Mouse (Mus musculus) CD4-positive, CD25-positive, alpha-beta regulatory T cell, adult 2 months (primary cell): ENCODE data around the gene Parp9.
"Not testable (repeated sequence)": the region's sequence is repeated elsewhere in the genome, so short reads cannot be mapped to it uniquely, and the experiment has no call there.

Source experiments
- DNase-seq: peaks from one replicate; pipeline ENCODE4 v3.0.0-alpha.2; 2012; ENCODE audit warnings: low read depth, low spot score

The Parp9 gene

GRCm38 (mm10) chr16:35992391-35992790 lies 54.1 kb downstream of the Parp9 start:
- DNase-seq: no peak

- DNase-seq: no peak
These were observed 55.0 kb downstream of the Parp9 start for GRCm38 (mm10) chr16:35993316-35993715.

GRCm38 (mm10) chr16:35998852-35999251 lies 60.6 kb downstream of the Parp9 start:
- not testable (repeated sequence) for DNase-seq

GRCm38 (mm10) chr16:36008396-36008795 lies 70.1 kb downstream of the Parp9 start:
- DNase-seq: peak; percentile 6

DNA sequence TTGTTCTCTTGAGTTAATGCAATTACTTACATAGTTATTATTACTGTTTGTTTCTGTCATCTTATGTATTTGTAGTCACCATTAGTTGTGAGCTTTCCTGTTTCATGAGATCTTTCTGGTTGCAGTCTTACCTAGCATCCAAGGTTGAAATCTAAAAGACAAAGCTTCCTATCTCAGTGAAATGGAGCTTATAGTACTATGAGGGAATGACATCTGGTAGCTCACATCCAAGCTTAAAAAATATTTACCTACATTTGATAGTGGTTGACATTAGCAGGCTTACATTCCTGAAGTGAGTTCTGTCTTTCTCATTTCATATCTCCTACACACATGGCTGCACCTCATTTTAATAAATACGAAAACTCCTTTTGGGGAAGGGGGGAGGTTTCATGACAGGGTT lies 78.1 kb downstream of the Parp9 start:
- DNase-seq: no peak
